Mouse (Mus musculus): ENCODE measurements at regions not wholly inside any gene's neighbourhood (a gene's known extent, or its start where the extent isn't known, plus 50 kb on each side); places are given as distances from the start of the nearest gene placed in this dataset.

GRCm38 (mm10) chr4:56039327-56039726, 507.1 kb upstream of the Klf4 start:
- no peak for DNase-seq

DNA sequence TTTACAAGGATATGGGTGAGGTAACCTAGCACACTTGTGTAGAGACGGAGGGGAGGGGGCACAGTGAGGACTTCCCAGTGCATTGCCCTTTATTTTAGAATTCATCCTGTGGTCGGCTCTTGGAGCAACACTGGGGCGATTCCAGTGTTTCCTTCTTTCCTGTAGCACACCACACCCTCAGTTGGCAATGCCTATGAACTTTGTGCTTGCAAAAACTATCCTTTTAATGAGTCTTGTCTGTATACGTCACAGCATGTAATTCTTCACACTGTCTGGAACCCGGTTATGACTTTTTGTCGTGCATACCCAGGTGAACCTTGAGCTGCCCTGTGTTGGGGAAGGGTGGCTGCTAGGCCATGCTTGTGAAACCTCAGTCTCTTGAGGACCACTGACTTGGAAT, 504.1 kb upstream of the Klf4 start:
- no peak for DNase-seq

GRCm38 (mm10) chr4:56035543-56035942, 503.3 kb upstream of the Klf4 start:
- no peak for DNase-seq

GRCm38 (mm10) chr4:56028441-56028840, 496.2 kb upstream of the Klf4 start:
- DNase-seq = no peak

DNA sequence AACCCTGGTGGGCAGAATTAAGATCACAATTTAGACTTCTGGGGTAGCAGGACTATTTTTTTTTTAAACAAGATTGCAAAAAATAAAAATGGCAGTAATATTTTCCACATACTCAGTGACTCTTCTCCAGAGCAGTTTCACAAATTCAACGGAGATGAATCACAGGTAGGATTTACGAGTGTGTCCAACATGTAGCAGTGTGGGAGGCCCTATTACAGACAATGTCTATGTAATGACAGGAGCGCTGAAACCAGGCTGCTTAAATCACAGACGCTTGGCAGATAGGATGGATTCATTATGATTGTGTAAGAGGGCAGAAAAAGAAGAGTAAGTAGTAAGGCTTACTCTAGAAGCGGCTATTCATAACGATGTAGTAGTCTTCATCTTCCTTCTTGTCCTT, 495.0 kb upstream of the Klf4 start:
- no peak for DNase-seq

DNA sequence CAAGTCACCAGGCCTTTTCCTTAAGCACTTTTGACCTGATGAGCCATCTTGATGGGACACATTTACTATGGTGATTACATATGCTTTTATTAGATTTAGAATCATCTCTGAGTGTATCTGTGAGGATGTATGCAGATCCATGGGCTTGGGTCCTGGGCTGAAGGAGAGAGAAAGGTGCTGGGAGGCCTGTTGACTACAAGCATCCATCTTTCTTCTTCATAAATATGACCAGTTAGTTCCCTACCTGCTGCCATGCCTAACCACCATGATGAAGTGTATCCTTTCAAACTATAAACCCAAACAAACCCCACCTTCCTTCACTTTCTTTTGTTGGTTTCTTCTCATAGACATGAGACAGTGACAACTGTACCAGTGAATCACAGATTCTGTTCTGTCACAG, 492.2 kb upstream of the Klf4 start:
- no peak for DNase-seq

DNA sequence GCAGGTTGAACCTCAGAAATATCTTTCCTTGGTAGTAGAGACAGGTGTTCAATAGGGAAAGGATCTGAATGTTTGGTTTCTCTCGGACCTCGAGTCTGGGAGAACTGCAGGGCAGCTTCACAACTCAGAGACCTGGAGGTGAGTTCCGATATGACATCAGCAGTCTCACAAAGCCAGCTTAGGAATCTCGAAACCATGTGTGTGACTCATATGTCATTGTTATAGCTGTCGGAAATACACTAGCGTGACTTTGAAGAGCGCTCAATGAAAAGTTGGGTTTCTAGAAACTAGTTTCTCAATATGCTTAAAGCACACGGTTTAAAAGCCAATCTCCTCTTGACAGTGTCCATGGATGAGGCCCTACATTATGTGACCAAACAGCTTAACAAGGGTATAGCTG, 485.9 kb upstream of the Klf4 start:
- DNase-seq = no peak

DNA sequence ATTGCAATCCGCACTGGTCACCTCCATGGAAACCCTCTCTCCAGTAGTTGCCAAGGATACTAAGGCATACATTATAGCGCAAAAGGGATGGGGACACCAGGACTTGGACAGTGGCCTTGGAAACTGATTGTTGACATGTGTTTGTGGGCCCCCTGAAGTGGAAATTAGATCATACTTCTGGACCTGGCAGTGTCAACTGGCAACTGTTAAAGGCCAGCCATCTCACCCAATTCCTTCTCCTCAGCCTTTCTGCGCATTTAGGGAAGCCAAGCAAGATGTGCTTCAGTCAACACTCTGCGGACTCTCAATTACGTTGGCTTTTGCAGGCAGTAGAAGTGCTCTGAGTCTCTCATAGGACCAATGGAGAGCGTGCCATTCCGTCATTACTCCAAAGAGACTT, 483.2 kb upstream of the Klf4 start:
- no peak for DNase-seq

DNA sequence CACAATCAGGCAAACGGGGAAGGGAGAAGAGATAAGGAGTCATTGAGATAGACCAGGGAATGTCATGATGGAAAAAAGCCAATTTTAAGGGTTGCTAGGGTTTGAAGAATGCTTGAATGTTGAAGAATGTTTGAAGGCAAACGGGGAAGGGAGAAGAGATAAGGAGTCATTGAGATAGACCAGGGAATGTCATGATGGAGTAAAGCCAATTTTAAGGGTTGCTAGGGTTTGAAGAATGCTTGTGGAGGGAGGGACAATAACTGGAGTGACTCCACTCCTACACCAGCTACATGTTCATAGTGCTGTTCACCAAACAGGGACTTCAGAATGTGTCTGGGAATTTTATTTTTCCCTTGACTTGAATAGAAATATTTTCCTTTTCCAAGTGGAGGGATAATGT, 476.0 kb upstream of the Klf4 start:
- no peak for DNase-seq

DNA sequence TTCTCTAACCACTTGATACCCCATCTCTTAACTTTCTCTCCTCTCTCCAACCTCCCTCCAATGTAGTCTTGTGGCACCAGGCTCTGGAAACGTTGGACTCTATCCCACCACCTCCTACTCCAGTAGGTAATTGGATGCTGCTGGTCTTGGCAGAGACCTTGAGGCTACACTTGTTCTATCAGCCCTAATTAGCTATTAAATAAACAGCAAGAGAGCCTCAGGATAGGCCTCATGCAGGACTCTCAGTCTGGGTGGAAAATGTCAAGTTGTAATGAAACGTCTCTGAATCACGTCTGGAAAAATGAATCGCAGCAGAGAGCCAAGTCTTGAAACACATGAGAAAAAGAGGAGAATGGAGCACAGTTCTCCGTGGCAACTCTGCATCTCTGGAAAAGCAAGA, 472.0 kb upstream of the Klf4 start:
- no peak for DNase-seq

GRCm38 (mm10) chr4:56001312-56001731, 469.1 kb upstream of the Klf4 start:
- peak; percentile 33 to 55 for DNase-seq

DNA sequence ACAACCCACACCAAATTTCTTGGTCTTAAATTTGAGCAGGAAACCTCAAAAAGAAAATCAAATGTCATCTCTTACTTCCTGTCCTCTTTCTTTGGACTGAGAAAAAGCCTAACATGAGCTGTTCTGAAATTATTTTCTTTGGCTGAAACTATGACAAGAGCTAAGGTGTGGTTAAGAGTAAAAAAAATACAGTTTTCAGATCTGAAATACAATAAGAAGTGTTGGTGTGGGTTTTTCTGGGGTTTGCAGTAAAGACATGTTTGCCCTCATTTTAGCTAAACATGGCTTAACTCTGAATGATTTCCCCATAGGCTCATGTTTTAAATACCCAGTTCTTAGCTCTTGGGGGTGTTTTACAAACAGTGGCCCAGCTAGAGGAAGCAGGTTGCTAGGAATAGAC, 451.8 kb upstream of the Klf4 start:
- no peak for DNase-seq

DNA sequence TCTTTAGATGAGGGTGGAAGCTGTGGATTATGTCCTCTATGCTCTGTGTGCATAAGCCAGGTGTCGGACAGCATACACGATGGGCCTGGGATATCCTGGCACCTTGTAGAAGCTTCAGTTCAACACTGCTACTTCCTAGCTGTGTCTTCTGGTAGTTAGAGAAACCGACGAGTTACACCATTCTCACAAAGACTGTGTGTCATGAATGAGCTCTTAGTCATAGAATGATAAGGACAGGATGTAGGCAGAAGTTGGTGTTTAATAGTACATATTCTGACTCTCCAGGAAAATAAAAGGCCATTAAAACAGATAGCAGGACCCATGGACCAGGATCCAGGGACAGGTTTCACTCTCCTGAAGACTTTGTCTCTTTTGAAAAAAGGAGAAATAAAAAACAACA, 446.3 kb upstream of the Klf4 start:
- no peak for DNase-seq

GRCm38 (mm10) chr4:55976265-55976664, 444.0 kb upstream of the Klf4 start:
- DNase-seq = no peak

- no peak for DNase-seq
These were observed 441.4 kb upstream of the Klf4 start for GRCm38 (mm10) chr4:55973706-55974105.

DNA sequence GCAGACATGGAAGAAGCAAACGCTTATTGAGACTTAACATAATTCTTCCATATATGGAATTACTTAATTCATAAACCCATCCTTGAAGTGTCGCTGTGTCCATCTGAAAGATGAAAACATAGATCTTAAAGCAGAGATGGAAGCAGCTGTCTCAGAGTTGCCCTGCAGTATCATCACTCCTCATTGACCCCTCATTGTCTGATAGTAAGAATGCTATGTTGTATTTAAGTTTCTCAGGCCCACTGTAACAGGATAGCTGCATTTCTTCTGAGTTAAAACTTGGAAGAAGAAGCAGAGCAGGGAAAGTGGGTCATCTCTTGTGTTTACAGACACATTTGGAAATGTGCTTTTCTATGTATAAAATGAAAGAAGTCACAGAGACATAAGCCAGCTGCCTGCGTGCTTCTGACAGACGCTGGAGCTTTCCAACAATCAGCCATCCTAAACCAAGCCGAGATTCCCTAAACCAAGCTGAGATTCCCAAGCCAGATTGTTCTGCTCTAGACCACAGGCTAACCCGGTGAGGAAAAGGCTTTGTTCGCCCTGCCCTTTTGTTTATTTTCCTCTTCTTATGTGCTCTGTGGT, 440.1 kb upstream of the Klf4 start:
- no peak for DNase-seq

DNA sequence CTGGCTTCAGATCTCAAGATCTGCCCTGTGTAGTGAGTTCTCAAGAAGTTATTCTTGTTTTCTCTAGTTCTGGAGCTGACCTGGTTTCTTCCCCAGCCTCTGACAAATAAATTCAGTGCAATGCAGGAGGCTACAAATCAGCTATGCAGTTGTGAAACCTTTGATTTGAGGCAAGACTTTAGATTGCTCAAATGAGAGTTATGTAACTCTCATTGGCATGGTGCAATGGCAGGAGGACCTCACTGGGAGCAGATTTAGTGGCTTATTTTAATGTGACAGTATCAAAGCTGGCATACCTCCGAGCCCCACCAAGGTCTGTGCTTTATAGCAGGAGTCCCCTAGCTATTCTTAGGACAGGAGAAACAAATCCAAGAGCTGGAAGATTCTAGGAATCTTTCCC, 427.8 kb upstream of the Klf4 start:
- peak; percentile 20 to 25 for DNase-seq

DNA sequence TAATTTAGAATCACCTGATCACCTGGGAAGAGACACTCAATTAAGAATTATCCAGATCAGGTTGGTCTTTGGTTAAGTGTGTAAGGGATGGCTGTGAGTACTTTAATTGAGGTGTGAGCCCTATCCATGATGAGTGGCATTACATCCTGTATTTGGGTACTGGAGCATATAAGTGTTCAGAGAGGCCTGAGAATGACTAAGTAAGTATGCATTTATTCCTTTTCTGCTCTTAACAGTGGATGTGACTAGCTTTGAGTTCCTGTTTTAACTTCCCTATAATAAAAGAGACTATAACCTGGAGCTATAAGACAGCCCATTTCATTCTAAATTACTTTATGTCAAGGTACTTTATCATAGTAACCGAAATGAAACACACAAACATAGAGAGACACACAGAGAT, 421.4 kb upstream of the Klf4 start:
- no peak for DNase-seq

DNA sequence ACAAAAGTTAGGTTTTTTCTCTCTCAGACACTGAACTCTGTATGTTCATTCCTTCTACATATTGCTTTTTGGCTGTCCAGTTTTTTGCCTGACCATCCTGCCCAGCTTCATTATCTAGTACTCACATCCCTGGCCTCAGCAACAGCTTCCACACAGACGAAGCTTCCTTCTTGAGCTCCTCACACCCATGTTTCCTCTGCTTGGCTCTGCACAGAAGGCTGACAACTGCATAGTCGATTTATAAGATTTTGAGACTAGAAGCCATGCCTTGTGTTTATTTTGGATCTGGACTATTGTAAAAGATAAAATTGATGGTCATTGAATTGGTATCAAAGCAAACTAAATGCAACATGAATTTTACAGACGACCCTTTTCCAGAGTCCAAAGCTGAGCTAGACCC, 420.0 kb upstream of the Klf4 start:
- DNase-seq = no peak

GRCm38 (mm10) chr4:55941423-55941822, 409.2 kb upstream of the Klf4 start:
- no peak for DNase-seq

DNA sequence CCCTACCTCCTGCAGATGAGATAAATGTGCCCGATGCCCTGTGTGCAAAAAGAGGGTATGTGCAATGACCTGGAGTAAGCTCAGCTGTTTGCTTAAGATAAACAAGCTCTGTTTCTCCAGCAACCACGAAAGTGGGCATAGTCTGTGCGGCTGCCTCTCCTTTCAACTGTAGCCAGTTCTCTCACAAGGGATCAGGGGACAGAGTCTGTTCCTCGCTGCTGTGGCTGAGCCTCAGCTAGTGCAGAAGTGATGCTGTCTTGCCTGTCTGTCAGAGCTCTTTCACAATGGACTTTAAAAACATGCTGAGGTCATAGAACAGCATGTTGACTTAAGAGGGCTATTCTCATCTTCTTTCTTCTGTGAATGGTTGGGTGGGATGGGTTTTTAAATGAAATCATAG, 406.1 kb upstream of the Klf4 start:
- DNase-seq = no peak

- no peak for DNase-seq
These were observed 405.6 kb upstream of the Klf4 start for GRCm38 (mm10) chr4:55937833-55938232.

- DNase-seq = no peak
These were observed 397.0 kb upstream of the Klf4 start for GRCm38 (mm10) chr4:55929141-55929782.

GRCm38 (mm10) chr4:55928670-55929069, 396.4 kb upstream of the Klf4 start:
- no peak for DNase-seq

DNA sequence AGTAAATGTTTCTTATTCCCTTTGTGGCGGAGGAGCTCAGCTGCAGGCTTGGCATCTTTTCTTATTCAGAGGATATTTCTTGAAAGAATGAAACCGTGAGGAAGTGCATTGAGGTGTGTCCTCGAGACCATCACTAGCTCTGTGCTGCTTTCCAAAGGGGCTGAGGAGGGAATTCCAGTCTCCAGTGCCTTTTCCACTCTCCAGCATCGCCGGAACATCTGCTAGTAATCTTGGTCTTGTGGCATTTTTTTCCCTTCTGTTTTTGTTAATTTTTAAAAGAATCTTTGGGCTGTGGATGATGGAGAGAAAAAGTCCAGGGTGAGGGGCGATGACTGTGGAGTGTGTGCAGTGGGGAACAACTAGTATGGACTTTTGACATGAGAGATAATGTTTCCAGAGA, 395.9 kb upstream of the Klf4 start:
- DNase-seq = no peak
